Mouse (Mus musculus) ES-Bruce4 (cell line): ENCODE measurements around the gene Uchl4. TPM values are rescaled to one million over a fixed set of nuclear protein-coding genes. Genes with fewer than 3 reads are reported as not detected.
"Not testable (repeated sequence)": the region's sequence is repeated elsewhere in the genome, so short reads cannot be mapped to it uniquely, and the experiment has no call there.

Source experiments
- H3K27ac ChIP-seq: 2 replicates; pipeline ENCODE4 v1.5.1; 2012; ENCODE audit warnings: low read length, inconsistent platforms; ENCODE audit not compliant: insufficient read depth
- H3K27me3 ChIP-seq: 2 replicates; pipeline ENCODE4 v1.6.1; 2012; ENCODE audit warnings: mild to moderate bottlenecking, low read length, inconsistent platforms; ENCODE audit not compliant: control insufficient read depth, poor library complexity, insufficient read depth, severe bottlenecking
- H3K36me3 ChIP-seq: 2 replicates; pipeline ENCODE4 v1.6.1; 2012; ENCODE audit warnings: inconsistent platforms, mild to moderate bottlenecking, low read length, moderate library complexity; ENCODE audit not compliant: control insufficient read depth, poor library complexity, insufficient read depth, severe bottlenecking
- H3K4me1 ChIP-seq: one replicate; pipeline ENCODE4 v1.8.1; 2011; ENCODE audit warnings: low read length; ENCODE audit not compliant: control insufficient read depth, insufficient read depth
- H3K4me3 ChIP-seq: 2 replicates; pipeline ENCODE4 v1.5.1; 2011; ENCODE audit warnings: low read depth, mild to moderate bottlenecking, low read length
- H3K9ac ChIP-seq: 2 replicates; pipeline ENCODE4 v1.6.1; 2012; ENCODE audit warnings: low read depth, mild to moderate bottlenecking, inconsistent platforms; ENCODE audit not compliant: poor library complexity, severe bottlenecking
- H3K9me3 ChIP-seq: replicated peaks from 2 replicates; pipeline ENCODE4 v1.6.1; 2012; ENCODE audit warnings: mild to moderate bottlenecking, low read length, inconsistent platforms; ENCODE audit not compliant: control insufficient read depth, poor library complexity, insufficient read depth, severe bottlenecking
- CTCF ChIP-seq: IDR thresholded peaks from one replicate; pipeline ENCODE4 v1.8.1; 2011; ENCODE audit warnings: low read depth, low read length
- EP300 ChIP-seq: IDR thresholded peaks from 2 replicates; pipeline ENCODE4 v1.6.1; 2011; ENCODE audit warnings: low read depth, low read length; ENCODE audit not compliant: insufficient read depth
- POLR2A ChIP-seq: IDR thresholded peaks from one replicate; pipeline ENCODE4 v1.8.1; 2011; ENCODE audit warnings: low read length; ENCODE audit not compliant: insufficient read depth
- polyA plus RNA-seq: library from polyadenylated mRNA; stranded (reverse); fragments of >200 nt; gene quantifications from 2 replicates; pipeline ENCODE4 v1.2.4, GENCODE M21; 2011; ENCODE audit warnings: low read depth; ENCODE audit not compliant: missing spikeins, insufficient read depth, insufficient read length

Uchl4 gene
- polyA plus RNA-seq, 1 experiment = 13.2 TPM

DNA sequence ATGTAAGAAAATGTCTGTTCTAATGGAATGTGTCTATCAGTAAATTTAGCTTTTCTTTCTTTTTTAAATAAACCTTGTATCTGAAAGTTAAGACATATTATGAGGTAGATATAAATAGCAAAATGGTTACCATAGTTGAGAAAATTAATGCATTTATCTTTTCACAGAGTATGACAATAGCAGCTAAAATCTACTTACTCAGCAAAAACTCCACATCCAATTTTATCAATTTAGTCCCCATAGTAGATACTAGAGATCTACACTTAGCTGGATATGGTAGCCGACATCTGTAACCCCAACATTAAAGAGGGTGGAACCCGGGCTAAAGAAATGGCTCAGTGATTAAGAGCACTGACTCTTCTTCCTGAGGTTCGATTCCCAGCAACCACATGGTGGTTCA lies 21.2 kb downstream of the Uchl4 start:
- Histone ChIP-seq H3K9ac (no peak overlapping the region), H3K4me1 (no peaks in the 10 kb centered on the region), H3K36me3 (no peaks in the 10 kb centered on the region), H3K27ac (no peak overlapping the region), H3K4me3 (no peak overlapping the region), H3K9me3 (no peaks in the 10 kb centered on the region), H3K27me3 (no peaks in the 10 kb centered on the region)
- TF ChIP-seq POLR2A (no peak), CTCF (no peak), EP300 (no peak)

DNA sequence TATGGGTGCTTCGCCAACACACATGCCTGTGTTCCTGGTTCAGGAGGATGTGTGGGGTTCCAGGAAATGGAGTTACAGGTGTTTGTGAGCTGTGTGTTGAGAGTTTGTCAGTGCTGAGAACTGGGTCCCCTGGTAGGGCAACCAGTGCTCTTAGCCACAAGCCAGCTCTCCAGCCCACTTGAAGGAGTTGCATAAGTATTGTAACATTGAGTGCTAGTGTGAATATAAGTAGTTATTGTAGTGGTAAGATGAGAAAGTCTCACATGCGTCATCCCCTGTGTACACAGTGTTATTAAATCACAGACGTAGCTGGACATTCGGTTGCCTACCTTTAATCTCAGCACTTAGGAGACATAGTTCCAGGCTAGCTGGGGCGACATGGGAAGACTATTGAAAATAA lies 24.9 kb downstream of the Uchl4 start:
- Histone ChIP-seq H3K27ac (no peak overlapping the region), H3K36me3 (no peaks in the 10 kb centered on the region), H3K4me1 (no peaks in the 10 kb centered on the region), H3K9me3 (no peaks in the 10 kb centered on the region), H3K4me3 (no peak overlapping the region), H3K27me3 (no peaks in the 10 kb centered on the region), H3K9ac (no peak overlapping the region)
- TF ChIP-seq CTCF (no peak), EP300 (no peak), POLR2A (no peak)

DNA sequence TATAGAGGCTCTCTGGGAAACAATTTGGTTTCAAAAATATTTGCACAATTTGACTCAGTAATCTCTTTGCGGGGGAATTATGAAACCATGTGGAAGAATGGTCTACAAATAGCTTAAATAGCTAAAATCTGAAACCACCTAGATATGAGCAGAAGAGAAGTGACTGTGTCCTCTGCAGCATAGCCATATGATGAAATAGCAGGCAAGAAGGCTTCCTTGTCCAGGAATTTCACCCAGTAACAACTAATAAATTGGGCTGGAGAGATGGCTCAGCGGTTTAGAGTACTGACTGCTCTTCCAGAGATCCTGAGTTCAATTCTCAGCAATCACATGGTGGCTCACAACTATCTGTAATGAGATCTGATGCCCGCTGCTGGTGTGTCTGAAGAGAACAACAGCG lies 26.0 kb downstream of the Uchl4 start:
- no peaks in the 10 kb centered on the region for H3K4me1 ChIP-seq
- no peaks in the 10 kb centered on the region for H3K27me3 ChIP-seq
- H3K9ac ChIP-seq = no peak overlapping the region
- H3K9me3 ChIP-seq = no peaks in the 10 kb centered on the region
- H3K27ac ChIP-seq = no peak overlapping the region
- TF ChIP-seq EP300 = no peak
- no peak for TF ChIP-seq POLR2A
- TF ChIP-seq CTCF = no peak
- H3K36me3 ChIP-seq = no peaks in the 10 kb centered on the region
- no peak overlapping the region for H3K4me3 ChIP-seq

DNA sequence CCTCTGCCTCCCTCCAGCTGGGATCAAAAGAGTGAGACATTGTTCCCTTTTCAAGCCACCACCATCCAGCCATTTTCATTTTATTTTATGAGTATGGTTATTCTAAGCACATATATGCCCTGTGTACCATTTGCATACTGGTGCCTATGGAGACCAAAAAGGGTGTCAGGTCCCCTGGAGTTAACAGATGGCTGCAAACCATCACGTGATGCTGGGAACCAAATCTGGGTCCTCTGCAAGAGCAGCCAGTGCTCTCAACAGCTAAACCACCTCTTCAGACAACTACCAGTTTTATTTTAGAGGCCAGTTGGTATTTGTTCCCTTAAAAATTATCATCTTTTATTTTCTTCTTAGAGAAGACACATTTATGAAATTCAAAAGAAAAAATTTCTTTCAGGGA lies 29.8 kb downstream of the Uchl4 start:
- TF ChIP-seq POLR2A (no peak), CTCF (no peak), EP300 (no peak)
- H3K9ac ChIP-seq = no peak overlapping the region
- no peak overlapping the region for H3K27ac ChIP-seq
- H3K36me3 ChIP-seq = no peaks in the 10 kb centered on the region
- no peaks in the 10 kb centered on the region for H3K27me3 ChIP-seq
- no peaks in the 10 kb centered on the region for H3K9me3 ChIP-seq
- H3K4me1 ChIP-seq = no peaks in the 10 kb centered on the region
- no peak overlapping the region for H3K4me3 ChIP-seq

DNA sequence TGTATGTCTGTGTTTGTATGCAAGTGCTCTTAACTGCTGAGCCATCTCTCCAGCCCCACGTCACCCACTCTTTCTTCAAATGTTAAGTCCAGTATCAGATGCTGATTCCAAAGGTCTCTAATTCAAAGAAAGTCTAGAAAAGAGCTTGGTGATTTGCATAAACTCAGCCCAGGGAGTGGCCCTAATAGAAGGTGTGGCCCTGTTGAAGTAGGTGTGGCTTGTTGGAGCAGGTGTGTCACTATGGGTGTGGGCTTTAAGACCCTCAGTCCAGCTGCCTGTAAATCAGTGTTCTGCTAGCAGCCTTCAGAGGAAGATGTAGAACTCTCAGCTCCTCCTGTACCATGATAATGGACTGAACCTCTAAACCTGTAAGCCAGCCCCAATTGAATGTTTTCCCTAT lies 32.2 kb downstream of the Uchl4 start:
- TF ChIP-seq POLR2A (peak; percentile 26), EP300 (peak; percentile 53; the same call in 1 of the 2 replicates), CTCF (no peak)
- Histone ChIP-seq H3K36me3 (no peaks in the 10 kb centered on the region), H3K9ac (no peak overlapping the region), H3K4me3 (no peak overlapping the region), H3K27ac (peak overlapping the region; percentile 86; the same call in 1 of the 2 replicates), H3K4me1 (no peaks in the 10 kb centered on the region), H3K27me3 (no peaks in the 10 kb centered on the region), H3K9me3 (no peaks in the 10 kb centered on the region)

DNA sequence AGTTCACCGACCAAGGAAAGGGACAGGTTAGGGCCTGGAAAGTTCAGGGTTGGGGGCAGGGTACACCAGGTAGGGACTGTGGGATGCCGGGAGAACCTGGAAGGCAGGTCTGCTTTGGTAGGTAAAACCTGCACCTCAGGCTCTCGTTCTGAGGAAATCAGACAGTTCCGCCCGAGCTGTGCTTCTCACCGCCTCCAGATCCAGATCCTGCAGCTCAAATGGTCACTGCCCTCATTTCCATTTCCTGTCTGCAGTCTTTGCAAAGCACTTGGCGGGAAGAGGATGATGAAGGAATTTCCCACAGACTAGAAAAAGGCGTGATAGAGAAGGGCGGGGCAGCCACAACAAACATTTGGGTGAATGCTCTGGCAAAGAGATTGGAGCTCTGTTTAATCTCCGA lies 33.2 kb downstream of the Uchl4 start:
- Histone ChIP-seq H3K27me3 (no peaks in the 10 kb centered on the region), H3K36me3 (no peaks in the 10 kb centered on the region), H3K27ac (peak overlapping the region; percentile 93), H3K4me3 (peak overlapping the region; percentile 50), H3K9ac (peak overlapping the region; percentile 33), H3K4me1 (no peaks in the 10 kb centered on the region), H3K9me3 (no peaks in the 10 kb centered on the region)
- TF ChIP-seq POLR2A (no peak), EP300 (0 out of 2 replicates have a peak, but pooled peaks have one; percentile 44)

DNA sequence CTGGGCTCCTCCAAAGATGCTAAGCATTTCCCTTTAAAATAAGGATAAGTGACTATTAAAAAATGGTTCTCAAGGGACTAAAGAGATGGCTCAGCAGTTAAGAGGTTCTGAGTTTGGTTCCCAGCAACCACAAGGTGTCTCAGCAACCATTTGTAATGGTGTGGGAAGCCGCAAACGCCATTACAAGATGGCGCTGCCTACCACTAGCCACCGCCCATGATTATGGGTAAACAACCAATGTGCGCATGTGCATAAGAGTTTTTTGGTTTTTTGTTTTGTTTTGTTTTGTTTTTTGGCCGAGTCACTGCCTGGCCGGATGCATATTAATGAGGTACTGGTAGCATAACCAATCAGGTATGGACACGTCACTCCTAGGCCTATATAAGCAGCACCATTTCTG lies 33.8 kb downstream of the Uchl4 start:
- not testable (repeated sequence) for H3K36me3 ChIP-seq, H3K4me1 ChIP-seq, H3K4me3 ChIP-seq, H3K27me3 ChIP-seq, H3K9me3 ChIP-seq
- Histone ChIP-seq H3K9ac (peak overlapping the region; percentile 33; the same call in 1 of the 2 replicates), H3K27ac (peak overlapping the region; percentile 93)
